Mouse (Mus musculus) testis, adult 2 months (tissue): ENCODE results near the gene Stpg4.

Experiments
- CTCF ChIP-seq: fragments of 200-500 bp; IDR thresholded peaks from 2 replicates; pipeline ENCODE4 v1.5.1; 2012; ENCODE audit warnings: low read depth, mild to moderate bottlenecking, inconsistent platforms, low read length, moderate library complexity; ENCODE audit not compliant: control insufficient read depth, insufficient read depth, insufficient replicate concordance
- POLR2A ChIP-seq: fragments of 200-500 bp; IDR thresholded peaks from 2 replicates; pipeline ENCODE4 v1.6.1; 2012; ENCODE audit warnings: low read depth, mild to moderate bottlenecking, inconsistent platforms, low read length, moderate library complexity; ENCODE audit not compliant: control insufficient read depth

DNA sequence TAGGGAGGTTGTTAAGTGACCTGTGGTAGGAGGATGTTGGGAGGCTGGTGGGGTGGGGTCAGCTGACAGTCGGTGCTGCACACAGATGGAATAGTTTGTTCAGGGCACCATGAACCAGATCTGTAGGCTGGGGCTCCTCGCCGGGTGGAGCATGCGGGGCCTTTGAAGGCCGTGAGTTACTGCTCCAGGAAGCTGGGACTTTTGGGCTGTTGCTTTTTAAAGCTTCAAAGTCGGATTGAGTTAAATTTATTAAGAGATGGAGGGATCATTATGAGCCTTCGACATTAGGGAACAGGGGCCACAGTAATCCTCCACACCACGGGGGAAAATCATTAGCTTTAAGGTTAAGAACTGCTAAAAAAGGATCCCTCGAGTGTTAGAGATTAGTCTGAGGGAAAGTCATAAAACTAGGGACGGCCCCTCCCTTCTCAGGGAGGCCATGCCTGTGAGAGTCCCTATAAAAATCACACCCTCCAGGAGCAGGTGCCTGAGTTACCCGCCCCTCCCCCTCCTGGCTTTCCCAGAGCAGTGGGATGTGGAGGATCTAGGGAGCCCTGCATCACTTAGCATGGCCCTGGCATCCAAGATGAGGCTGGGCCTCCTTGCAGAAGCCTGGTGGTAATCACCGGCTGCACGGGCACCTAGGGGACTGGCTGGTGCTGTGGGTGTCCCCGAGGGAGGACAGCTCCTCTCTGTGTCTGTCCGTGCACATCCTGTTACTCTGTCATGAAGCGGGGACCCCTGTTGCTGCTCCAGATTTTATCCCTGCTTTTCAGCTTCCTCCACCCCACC lies 75.2 kb downstream of the Stpg4 start:
- no peak for TF ChIP-seq POLR2A
- TF ChIP-seq CTCF = no peak
